In the genomic region with DNA sequence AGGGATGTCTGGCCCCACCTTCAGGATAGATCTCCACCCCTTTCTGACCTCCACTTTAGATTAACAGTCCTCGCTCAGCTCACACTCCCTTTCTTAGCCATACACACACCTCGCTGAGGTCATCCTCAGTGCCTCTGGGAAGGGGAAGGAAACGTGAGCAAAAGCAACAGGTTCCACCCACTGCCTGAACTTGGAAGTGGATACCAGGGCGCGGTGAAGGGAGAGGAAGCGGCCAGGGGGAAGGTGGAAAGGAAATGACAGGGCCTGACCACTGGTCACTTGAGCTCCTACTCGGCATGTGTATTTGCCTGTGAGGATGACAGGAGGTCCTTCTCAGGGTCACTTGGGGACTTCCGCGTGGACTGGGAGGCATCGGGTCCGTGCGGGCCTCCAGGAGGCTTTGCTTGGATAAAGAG, we compare ENCODE assay signal across 8 mouse cellular contexts.
DNase-seq lines count a peak whose midpoint lies in the region; ATAC-seq lines count a peak whose summit lies in the region.

No protein-coding gene starts in this region.

- peak overlapping the region; percentile 88 for H3K4me2 ChIP-seq in lung, embryonic 15.5 days

- 0 out of 2 replicates have a peak, but pooled peaks have one; percentile 4 for ATAC-seq in cerebellum, adult (ENCODE audit: insufficient number of reproducible peaks, low FRiP score, low TSS enrichment)
- peak; percentile 46 for ATAC-seq in common myeloid progenitor, adult 5-6 weeks (replicated peaks; ENCODE audit: low read depth, poor library complexity, severe bottlenecking)
- peak; percentile 58 for ATAC-seq in lung, embryonic 15.5 days (ENCODE audit: borderline replicate concordance, extremely low read depth, low FRiP score, low TSS enrichment)

- peak overlapping the region; percentile 91 for H3K9ac ChIP-seq in lung, embryonic 15.5 days

- peak overlapping the region; percentile 93 for H3K4me3 ChIP-seq in lung, embryonic 15.5 days

- no peaks in the 10 kb centered on the region for H3K27me3 ChIP-seq in lung, embryonic 15.5 days

- H3K36me3 ChIP-seq in lung, embryonic 15.5 days: no peaks in the 10 kb centered on the region

- DNase-seq in cerebellum, adult 8-10 months: no peak
- DNase-seq in heart, adult 8-10 months (ENCODE audit: low spot score): peak; percentile 84
- peak; percentile 67 to 83 for DNase-seq in kidney, adult 8-10 months
- DNase-seq in skeletal muscle tissue, adult 2 months (ENCODE audit: low read depth, low spot score): peak; percentile 39
- no peak for DNase-seq in left cerebral cortex, adult 11 months (ENCODE audit: low spot score)

- peak overlapping the region; percentile 99 for H3K27ac ChIP-seq in lung, embryonic 15.5 days

- H3K4me1 ChIP-seq in lung, embryonic 15.5 days: peaks cover 42% of the 10 kb centered on the region

- 1% methylated on average over 12 of the region's 12 CpGs for WGBS in lung, embryonic 15.5 days

- no peaks in the 10 kb centered on the region for H3K9me3 ChIP-seq in lung, embryonic 15.5 days

Comparison
In these comparisons a context has a peak if more than half of its experiments do, and no peak if none do; other contexts are left out.
1. ATAC-seq: peak in every context shown above with its lines; median percentile 58 in lung, embryonic 15.5 days; 46 in common myeloid progenitor, adult 5-6 weeks; 4 in cerebellum, adult.
2. DNase-seq: peak in heart, adult 8-10 months (single experiment), kidney, adult 8-10 months (2 of 2) and skeletal muscle tissue, adult 2 months (single experiment); none in cerebellum, adult 8-10 months (single experiment) and left cerebral cortex, adult 11 months (single experiment).